21 mouse cellular contexts compared by ENCODE assay signal in the genomic region with DNA sequence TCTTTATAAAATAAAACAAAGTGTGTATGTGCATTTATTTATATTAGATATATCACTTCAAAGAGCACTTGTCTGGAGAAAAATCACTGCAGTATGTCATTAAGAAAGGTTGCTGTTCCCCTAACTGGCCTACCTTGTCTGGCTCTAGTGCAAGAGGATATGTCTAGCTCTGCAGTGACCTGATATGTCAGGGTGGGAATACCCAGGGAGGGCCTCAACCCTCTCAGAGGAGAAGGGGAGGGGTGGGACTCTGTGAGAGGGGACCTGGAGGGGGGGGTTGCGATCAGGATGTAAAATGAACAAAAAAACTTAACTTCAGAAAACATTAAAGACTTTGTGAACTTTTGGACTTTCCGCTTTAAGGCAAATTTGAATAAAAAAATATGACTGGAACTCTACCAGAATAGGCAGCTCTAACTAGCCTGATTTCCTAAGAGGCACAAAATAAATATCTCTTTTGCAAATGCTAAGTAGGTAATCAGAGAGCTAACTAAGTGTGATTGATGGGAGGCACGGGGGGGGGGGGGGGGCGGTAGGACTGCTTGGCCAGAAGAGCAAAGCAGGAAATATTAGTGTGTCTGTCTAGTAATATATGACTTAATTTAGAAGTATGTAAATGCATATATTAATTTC.
DNase-seq lines count a peak whose midpoint lies in the region; ATAC-seq and TF ChIP-seq lines count a peak whose summit lies in the region.
"Had no signal": no experiment of that assay in that cellular context is flagged by ENCODE, and none has a peak within 500 bp of the region (broad histone marks: within the 10 kb centered on the region; RNA-seq: fewer than 3 reads in every experiment).

No protein-coding gene starts in this region.

- H3K27ac ChIP-seq in kidney, embryonic 14.5 days (ENCODE audit: low read depth, low read length), result no peak overlapping the region
- H3K27ac ChIP-seq in lung, embryonic 14.5 days (ENCODE audit: low read depth), result no peak overlapping the region
- H3K27ac ChIP-seq in embryonic facial prominence, embryonic 10.5 days (replicated peaks), result no peak overlapping the region
- H3K27ac ChIP-seq: embryonic facial prominence, embryonic 12.5 days; forebrain, embryonic 12.5 days; heart, embryonic 10.5 days; hindbrain, embryonic 12.5 days had no signal

- no peaks in the 10 kb centered on the region for H3K4me1 ChIP-seq in kidney, embryonic 14.5 days (ENCODE audit: control insufficient read depth, insufficient read depth, low read length)
- no peaks in the 10 kb centered on the region for H3K4me1 ChIP-seq in lung, embryonic 14.5 days (ENCODE audit: insufficient read depth)
- H3K4me1 ChIP-seq in embryonic facial prominence, embryonic 10.5 days, result peaks cover 9% of the 10 kb centered on the region
- H3K4me1 ChIP-seq: embryonic facial prominence, embryonic 12.5 days; forebrain, embryonic 12.5 days; heart, embryonic 10.5 days; hindbrain, embryonic 12.5 days had no signal

- no peak overlapping the region for H3K4me3 ChIP-seq in kidney, embryonic 14.5 days (ENCODE audit: low read length)
- no peak overlapping the region for H3K4me3 ChIP-seq in lung, embryonic 14.5 days (ENCODE audit: low read depth, low read length)
- no peak overlapping the region for H3K4me3 ChIP-seq in embryonic facial prominence, embryonic 10.5 days
- H3K4me3 ChIP-seq: embryonic facial prominence, embryonic 12.5 days; forebrain, embryonic 12.5 days; heart, embryonic 10.5 days; hindbrain, embryonic 12.5 days had no signal

- WGBS in kidney, embryonic 14.5 days, result 59% methylated on average over 3 of the region's 4 CpGs
- WGBS in lung, embryonic 14.5 days, result 36% methylated on average over 4 of the region's 4 CpGs
- WGBS in embryonic facial prominence, embryonic 10.5 days, result 57% methylated on average over 4 of the region's 4 CpGs

- no peak for DNase-seq in kidney, postnatal 10 days
- DNase-seq in lung, embryonic 14.5 days, result peak; percentile 15
- DNase-seq in lung, postnatal 14 days, result no peak
- peak; percentile 30 for DNase-seq in embryonic facial prominence, embryonic 10.5 days (ENCODE audit: low spot score)
- DNase-seq in mesoderm, embryonic 11.5 days (ENCODE audit: low read depth, low spot score), result peak; percentile 11
- DNase-seq in MN1 (ENCODE audit: low spot score), result no peak
- DNase-seq: adrenal gland, adult 8-10 months; adrenal gland, postnatal 36 days; cerebellum, adult 2 months; cerebellum, postnatal 10 days; gastrocnemius, postnatal 10 days; heart, adult 18-20 months; heart, postnatal 10 days; heart, postnatal 4 days had no signal

- H3K9ac ChIP-seq in kidney, embryonic 14.5 days (ENCODE audit: low read depth, low read length), result no peak overlapping the region
- no peak overlapping the region for H3K9ac ChIP-seq in lung, embryonic 14.5 days
- H3K9ac ChIP-seq: embryonic facial prominence, embryonic 12.5 days; forebrain, embryonic 12.5 days; hindbrain, embryonic 12.5 days had no signal

- H3K27me3 ChIP-seq in kidney, embryonic 14.5 days (ENCODE audit: control insufficient read depth, insufficient read depth, low read length), result no peaks in the 10 kb centered on the region
- no peaks in the 10 kb centered on the region for H3K27me3 ChIP-seq in lung, embryonic 14.5 days (ENCODE audit: insufficient read depth, low read length)
- H3K27me3 ChIP-seq in embryonic facial prominence, embryonic 10.5 days (replicated peaks; ENCODE audit: low read depth, poor library complexity, severe bottlenecking), result no peaks in the 10 kb centered on the region
- H3K27me3 ChIP-seq: embryonic facial prominence, embryonic 12.5 days; forebrain, embryonic 12.5 days; hindbrain, embryonic 12.5 days had no signal

- TF ChIP-seq CTCF in lung, embryonic 14.5 days (IDR thresholded peaks at IDR 0.05; ENCODE audit: low read depth), result no peak

- no peak overlapping the region for H3K4me2 ChIP-seq in kidney, embryonic 14.5 days (replicated peaks; ENCODE audit: low read depth, low read length)
- no peak overlapping the region for H3K4me2 ChIP-seq in lung, embryonic 14.5 days
- H3K4me2 ChIP-seq: embryonic facial prominence, embryonic 12.5 days; forebrain, embryonic 12.5 days; hindbrain, embryonic 12.5 days had no signal

- H3K36me3 ChIP-seq in kidney, embryonic 14.5 days (ENCODE audit: control insufficient read depth, insufficient read depth, low read length), result no peaks in the 10 kb centered on the region
- no peaks in the 10 kb centered on the region for H3K36me3 ChIP-seq in lung, embryonic 14.5 days (ENCODE audit: insufficient read depth)
- H3K36me3 ChIP-seq in embryonic facial prominence, embryonic 10.5 days (replicated peaks), result no peaks in the 10 kb centered on the region
- H3K36me3 ChIP-seq: embryonic facial prominence, embryonic 12.5 days; forebrain, embryonic 12.5 days; hindbrain, embryonic 12.5 days had no signal

- no peaks in the 10 kb centered on the region for H3K9me3 ChIP-seq in kidney, embryonic 14.5 days (ENCODE audit: control insufficient read depth, low read length)
- H3K9me3 ChIP-seq in lung, embryonic 14.5 days (ENCODE audit: low read depth, low read length), result no peaks in the 10 kb centered on the region
- no peaks in the 10 kb centered on the region for H3K9me3 ChIP-seq in embryonic facial prominence, embryonic 10.5 days
- H3K9me3 ChIP-seq: embryonic facial prominence, embryonic 12.5 days; forebrain, embryonic 12.5 days; heart, embryonic 10.5 days; hindbrain, embryonic 12.5 days had no signal

- ATAC-seq in kidney, embryonic 14.5 days (ENCODE audit: low FRiP score, low TSS enrichment), result peak; percentile 69; the same call in 1 of the 2 replicates
- no peak for ATAC-seq in lung, embryonic 14.5 days (ENCODE audit: insufficient read depth)
- ATAC-seq: forebrain, embryonic 16.5 days; hindbrain, embryonic 16.5 days had no signal

Comparison
In these comparisons a context has a peak if more than half of its experiments do, and no peak if none do; other contexts are left out.
1. DNase-seq: peak in lung, embryonic 14.5 days (single experiment), embryonic facial prominence, embryonic 10.5 days (single experiment) and mesoderm, embryonic 11.5 days (single experiment); none in kidney, postnatal 10 days (single experiment), lung, postnatal 14 days (single experiment) and MN1 (single experiment).